Mouse (Mus musculus) heart, embryonic 11.5 days (tissue): ENCODE results near the gene Lmo2. TPM values are rescaled to one million over a fixed set of nuclear protein-coding genes. Genes with fewer than 3 reads are reported as not detected.
"Not testable (repeated sequence)": the region's sequence is repeated elsewhere in the genome, so short reads cannot be mapped to it uniquely, and the experiment has no call there.

Experiments
- ATAC-seq: fragments of 200-750 bp; cut with Nextera tagmentation; replicated peaks from 2 replicates; pipeline ENCODE4 v1.8.0; 2017; ENCODE audit warnings: moderate library complexity; ENCODE audit not compliant: insufficient number of reproducible peaks, low FRiP score, low TSS enrichment
- H3K27ac ChIP-seq: fragments of 300-500 bp; sonication (generic); 2 replicates; pipeline ENCODE4 v1.5.1; 2014; ENCODE audit warnings: mild to moderate bottlenecking, low read depth, low read length
- H3K27me3 ChIP-seq: fragments of 300-500 bp; sonication (generic); 2 replicates; pipeline ENCODE4 v1.6.1; 2014; ENCODE audit warnings: mild to moderate bottlenecking, low read length, mixed read lengths; ENCODE audit not compliant: control insufficient read depth, insufficient read depth
- H3K36me3 ChIP-seq: fragments of 300-500 bp; sonication (generic); 2 replicates; pipeline ENCODE4 v1.6.1; 2014; ENCODE audit warnings: mild to moderate bottlenecking, low read length, moderate library complexity, mixed read lengths; ENCODE audit not compliant: control insufficient read depth, insufficient read depth
- H3K4me1 ChIP-seq: fragments of 300-500 bp; sonication (generic); 2 replicates; pipeline ENCODE4 v1.6.1; 2014; ENCODE audit warnings: low read length; ENCODE audit not compliant: control insufficient read depth, insufficient read depth
- H3K4me2 ChIP-seq: fragments of 300-500 bp; sonication (generic); 2 replicates; pipeline ENCODE4 v1.6.1; 2014; ENCODE audit warnings: mild to moderate bottlenecking, moderate library complexity
- H3K4me3 ChIP-seq: fragments of 300-500 bp; sonication (generic); 2 replicates; pipeline ENCODE4 v1.5.1; 2014; ENCODE audit warnings: low read depth, low read length
- H3K9ac ChIP-seq: fragments of 300-500 bp; sonication (generic); 2 replicates; pipeline ENCODE4 v1.6.1; 2014; ENCODE audit warnings: mild to moderate bottlenecking, low read depth, low read length, moderate library complexity
- H3K9me3 ChIP-seq: fragments of 300-500 bp; sonication (generic); replicated peaks from 2 replicates; pipeline ENCODE4 v1.6.1; 2016; ENCODE audit warnings: low read length; ENCODE audit not compliant: control insufficient read depth
- WGBS: fragments of 180-500 bp; shearing (Covaris S2); extraction: QIAGEN DNeasy Blood & Tissue Kit; methylation state at CpG from one replicate; pipeline ENCODE4 v1.1.7; 2014; ENCODE audit not compliant: insufficient replicate concordance; 5-methylcytosine and 5-hydroxymethylcytosine counted together
- polyA plus RNA-seq: library from polyadenylated mRNA; unstranded; fragments of >200 nt; fragmentation: Nextera tagmentation; extraction: Ambion mirVana; gene quantifications from 2 replicates; pipeline ENCODE4 v1.2.1, GENCODE M21; 2014

The Lmo2 gene
- polyA plus RNA-seq, 1 experiment from 2014 or later, result 27.9 TPM

GRCm38 (mm10) chr2:104001076-104001475 is 43.3 kb downstream of the Lmo2 start:
- ATAC-seq, result no peak
- Histone ChIP-seq H3K36me3 (no peaks in the 10 kb centered on the region), H3K4me1 (no peaks in the 10 kb centered on the region), H3K27ac (no peak overlapping the region), H3K4me3 (no peak overlapping the region), H3K4me2 (no peak overlapping the region), H3K9me3 (no peaks in the 10 kb centered on the region), H3K9ac (no peak overlapping the region), H3K27me3 (no peaks in the 10 kb centered on the region)
- 23% methylated on average over 2 of the region's 2 CpGs for WGBS

- no peak overlapping the region for H3K27ac ChIP-seq
- H3K27me3 ChIP-seq, result no peaks in the 10 kb centered on the region
- no peak overlapping the region for H3K4me3 ChIP-seq
- ATAC-seq, result no peak
- no peak overlapping the region for H3K9ac ChIP-seq
- no peaks in the 10 kb centered on the region for H3K36me3 ChIP-seq
- WGBS, result 54% methylated on average over 4 of the region's 4 CpGs
- no peaks in the 10 kb centered on the region for H3K9me3 ChIP-seq
- H3K4me2 ChIP-seq, result no peak overlapping the region
- no peaks in the 10 kb centered on the region for H3K4me1 ChIP-seq
These were observed 44.1 kb downstream of the Lmo2 start for GRCm38 (mm10) chr2:104001861-104002260.

GRCm38 (mm10) chr2:104002711-104003413 is 45.1 kb downstream of the Lmo2 start:
- Histone ChIP-seq H3K4me2 (no peak overlapping the region), H3K4me1 (no peaks in the 10 kb centered on the region), H3K4me3 (no peak overlapping the region), H3K9ac (no peak overlapping the region), H3K36me3 (no peaks in the 10 kb centered on the region), H3K27me3 (no peaks in the 10 kb centered on the region), H3K27ac (no peak overlapping the region), H3K9me3 (no peaks in the 10 kb centered on the region)
- ATAC-seq, result no peak
- 31% methylated on average over 16 of the region's 16 CpGs for WGBS

- Histone ChIP-seq H3K9ac (no peak overlapping the region), H3K36me3 (no peaks in the 10 kb centered on the region), H3K4me2 (no peak overlapping the region), H3K27ac (no peak overlapping the region), H3K27me3 (no peaks in the 10 kb centered on the region), H3K9me3 (no peaks in the 10 kb centered on the region), H3K4me1 (no peaks in the 10 kb centered on the region), H3K4me3 (no peak overlapping the region)
- no peak for ATAC-seq
- WGBS, result 72% methylated on average over 7 of the region's 7 CpGs
These were observed 50.2 kb downstream of the Lmo2 start for GRCm38 (mm10) chr2:104007793-104008519.

DNA sequence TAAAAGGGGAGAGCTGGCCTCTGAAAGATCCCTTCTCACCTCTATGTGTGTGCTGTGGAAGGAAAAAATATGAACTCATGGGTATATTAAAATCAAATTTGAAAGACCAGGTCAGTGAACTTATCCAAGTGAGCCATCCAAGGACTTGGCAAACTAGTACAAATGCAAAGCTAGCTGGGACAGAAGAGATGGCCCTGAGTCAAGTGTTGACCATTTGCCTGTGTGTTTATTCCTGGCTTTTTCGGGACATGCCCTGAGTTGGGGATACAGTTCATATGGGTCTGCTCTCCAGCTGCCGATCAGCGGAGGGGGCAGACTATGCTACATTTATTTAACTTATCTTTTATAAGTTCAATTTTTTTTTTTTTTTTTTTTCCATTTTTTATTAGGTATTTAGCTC is 51.1 kb downstream of the Lmo2 start:
- H3K4me2 ChIP-seq, H3K27me3 ChIP-seq, H3K9me3 ChIP-seq, H3K36me3 ChIP-seq, H3K27ac ChIP-seq, H3K4me3 ChIP-seq, H3K9ac ChIP-seq, ATAC-seq, H3K4me1 ChIP-seq: not testable (repeated sequence)
- 83% methylated on average over 3 of the region's 3 CpGs for WGBS

DNA sequence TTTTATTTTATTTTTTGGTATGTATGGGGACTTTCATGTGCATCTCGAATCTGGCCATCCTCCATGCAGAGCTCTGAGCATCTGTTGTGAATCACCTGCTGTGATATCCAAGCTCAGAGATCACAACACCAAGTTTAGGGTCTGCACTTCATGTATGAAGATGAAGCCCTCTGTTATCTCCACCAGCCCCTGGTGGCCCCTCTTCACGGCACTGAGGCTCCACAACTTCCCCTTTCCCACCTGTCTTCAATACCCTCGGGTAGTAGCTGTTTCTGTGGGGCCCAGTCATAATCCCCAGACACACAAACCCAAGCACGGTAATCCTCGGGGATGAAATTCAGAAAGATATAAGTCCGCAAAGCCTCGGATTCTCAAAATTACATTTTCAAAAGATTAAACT is 65.3 kb downstream of the Lmo2 start:
- Histone ChIP-seq H3K4me1 (no peaks in the 10 kb centered on the region), H3K4me3 (no peak overlapping the region), H3K9ac (no peak overlapping the region), H3K27me3 (no peaks in the 10 kb centered on the region), H3K4me2 (no peak overlapping the region), H3K9me3 (no peaks in the 10 kb centered on the region), H3K36me3 (no peaks in the 10 kb centered on the region), H3K27ac (no peak overlapping the region)
- 80% methylated on average over 7 of the region's 7 CpGs for WGBS
- no peak for ATAC-seq

- Histone ChIP-seq H3K4me1 (peaks cover 9% of the 10 kb centered on the region), H3K4me2 (no peak overlapping the region), H3K9me3 (no peaks in the 10 kb centered on the region), H3K4me3 (no peak overlapping the region), H3K27ac (no peak overlapping the region), H3K9ac (no peak overlapping the region), H3K27me3 (no peaks in the 10 kb centered on the region), H3K36me3 (no peaks in the 10 kb centered on the region)
- no peak for ATAC-seq
- 80% methylated on average over 4 of the region's 4 CpGs for WGBS
These were observed 66.9 kb downstream of the Lmo2 start for GRCm38 (mm10) chr2:104024656-104025055.

DNA sequence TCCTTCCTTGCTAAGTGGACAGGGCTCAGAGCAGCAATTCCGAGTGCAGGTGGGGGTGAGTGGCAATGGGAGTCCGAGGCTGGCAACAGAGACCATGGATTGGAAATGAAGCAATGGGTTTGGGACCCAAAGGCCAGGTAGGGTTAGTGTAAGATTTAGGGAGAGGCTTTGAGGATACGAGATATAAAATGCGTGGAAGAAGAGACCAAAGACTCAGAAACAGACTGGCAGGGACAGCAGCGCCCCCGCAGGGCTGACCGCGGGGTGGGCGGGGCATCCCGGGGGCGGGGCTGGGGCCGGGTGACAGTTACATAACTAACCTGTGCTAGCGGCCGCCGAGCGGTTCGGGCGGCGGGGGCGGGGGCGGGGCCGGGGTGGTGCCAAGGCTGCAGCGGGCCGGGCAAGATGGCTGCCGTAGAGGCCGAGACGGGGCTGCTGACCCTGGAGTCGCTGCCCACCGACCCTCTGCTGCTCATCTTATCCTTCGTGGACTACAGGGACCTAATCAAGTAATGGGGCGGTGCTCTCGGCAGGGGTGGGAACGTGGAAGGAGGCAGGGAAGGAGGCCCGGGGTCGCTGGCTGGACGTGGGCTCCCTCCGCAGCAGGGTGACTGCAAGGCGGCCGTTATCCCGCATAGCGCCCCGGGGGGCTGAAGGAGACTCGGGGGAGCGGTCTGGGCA is 69.8 kb downstream of the Lmo2 start, which contains the start of gene Fbxo3:
TSS of gene Fbxo3 (plus strand) at position 264 of the 681 bp plus-strand sequence.
- H3K4me3 ChIP-seq, result peak within 1 kb of the TSS; percentile 97
- peak within 1 kb of the TSS; percentile 43; the same call in 1 of the 2 replicates for H3K27ac ChIP-seq
- peak within 1 kb of the TSS; percentile 79 for H3K4me2 ChIP-seq
- H3K36me3 ChIP-seq, result no peaks in the 10 kb centered on the region
- H3K27me3 ChIP-seq, result no peaks in the 10 kb centered on the region
- WGBS, result under 1% methylated on average over 43 of the region's 44 CpGs
- ATAC-seq, result peak; percentile 96
- H3K4me1 ChIP-seq, result peaks cover 12% of the 10 kb centered on the region
- peak within 1 kb of the TSS; percentile 98 for H3K9ac ChIP-seq
- no peaks in the 10 kb centered on the region for H3K9me3 ChIP-seq
